Mouse (Mus musculus) adipose tissue, adult 10 weeks (tissue): ENCODE measurements around the gene Btbd35f22. TPM values are rescaled to one million over a fixed set of nuclear protein-coding genes. Genes with fewer than 3 reads are reported as not detected.

Experiments used
- polyA plus RNA-seq: library from polyadenylated mRNA; stranded (reverse); fragments of 350-450 nt; fragmentation: Illumina TruSeq; extraction: RNeasy Lipid Tissue Mini Kit (QIAGEN cat#74804); gene quantifications from one replicate; pipeline ENCODE4 v1.2.3, GENCODE M21; 2014; ENCODE audit warnings: low read depth, low replicate concordance

The Btbd35f22 gene
- polyA plus RNA-seq: not detected

DNA sequence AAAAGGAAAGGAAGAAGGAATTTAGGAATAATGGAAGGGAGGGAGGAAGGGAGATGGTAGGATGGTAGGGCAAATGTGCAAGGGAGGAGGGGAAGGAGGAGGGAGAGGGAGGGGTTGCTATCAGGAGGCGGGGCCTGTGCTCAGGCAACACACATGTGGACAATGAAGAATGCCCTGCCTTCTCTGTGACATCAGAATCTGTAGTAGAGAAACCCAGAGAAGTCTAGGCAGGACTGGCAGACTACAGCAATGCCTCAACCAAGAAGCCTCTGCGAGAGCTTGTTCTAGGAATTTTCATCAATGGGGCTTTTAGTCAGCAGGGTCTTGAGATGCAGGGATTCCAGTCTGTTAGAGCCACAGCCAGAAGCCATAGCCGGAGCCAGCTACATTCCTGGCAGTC lies at the start of gene Btbd35f22:
TSS of gene Btbd35f22 (plus strand) at position 301 of the 400 bp plus-strand sequence.

Other genes with a start within 250 kb of the Btbd35f22 start
- gene Gm21637, start 85.8 kb upstream of the Btbd35f22 start, polyA plus RNA-seq: not detected
- not detected for gene Btbd35f2, start 230.6 kb downstream of the Btbd35f22 start, polyA plus RNA-seq